Mouse (Mus musculus): ENCODE results near the gene Rps15. TPM values are rescaled to one million over a fixed set of nuclear protein-coding genes. Genes with fewer than 3 reads are reported as not detected.
A peak's percentile ranks its signal among the peaks of the same experiment; 100 is the strongest.

Rps15 gene
- polyA plus RNA-seq, 1 experiment from 2014 or later = 1,044 TPM

GRCm38 (mm10) chr10:80254331-80255297 lies 37.6 kb upstream of the Rps15 start:
- 97% methylated on average over 25 of the region's 26 CpGs for WGBS (ENCODE audit: missing documents)
- Histone ChIP-seq H3K79me2 (ENCODE audit: inconsistent target) (peaks cover 39% of the 10 kb centered on the region), H3K36me3 (ENCODE audit: inconsistent target) (peaks cover 59% of the 10 kb centered on the region), H3K4me3 (ENCODE audit: inconsistent target) (no peak overlapping the region), H3K27ac (no peak overlapping the region)

DNA sequence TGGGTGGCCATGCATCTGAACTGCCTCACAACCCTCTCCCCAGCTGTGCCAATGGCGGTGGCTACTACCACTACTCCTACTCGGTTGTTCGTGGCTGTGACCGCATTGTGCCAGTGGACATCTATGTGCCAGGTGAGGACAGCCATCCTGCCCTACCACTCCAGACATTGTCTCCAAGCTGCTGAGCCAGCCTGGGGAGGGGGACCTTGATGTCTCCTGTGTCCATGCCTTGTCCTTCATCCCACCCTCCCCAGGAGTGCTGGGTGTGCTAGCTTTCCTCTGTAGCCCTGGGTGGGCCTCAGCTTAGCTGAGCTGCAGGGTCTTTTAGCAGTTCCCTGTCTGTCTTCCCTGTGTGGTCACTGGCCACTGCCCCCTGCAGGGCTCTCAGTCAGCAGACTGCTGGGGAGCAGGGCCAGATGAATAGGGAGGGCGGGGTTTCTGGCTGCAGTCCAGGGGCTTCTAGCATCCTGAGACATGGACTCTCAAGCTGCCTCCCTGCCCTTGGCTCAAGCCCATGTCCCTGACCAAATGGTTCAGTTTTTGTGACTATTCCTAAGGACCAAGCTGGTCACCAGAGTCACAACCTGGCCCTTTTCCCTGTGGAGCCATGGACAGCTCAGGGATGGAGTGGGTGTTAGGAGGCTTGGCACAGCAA lies 36.2 kb upstream of the Rps15 start:
- no peak overlapping the region for H3K27ac ChIP-seq
- WGBS (ENCODE audit: missing documents) = 91% methylated on average over 5 of the region's 5 CpGs
- no peak overlapping the region for H3K4me3 ChIP-seq (ENCODE audit: inconsistent target)
- H3K79me2 ChIP-seq (ENCODE audit: inconsistent target) = peaks cover 25% of the 10 kb centered on the region
- H3K36me3 ChIP-seq (ENCODE audit: inconsistent target) = peaks cover 59% of the 10 kb centered on the region

DNA sequence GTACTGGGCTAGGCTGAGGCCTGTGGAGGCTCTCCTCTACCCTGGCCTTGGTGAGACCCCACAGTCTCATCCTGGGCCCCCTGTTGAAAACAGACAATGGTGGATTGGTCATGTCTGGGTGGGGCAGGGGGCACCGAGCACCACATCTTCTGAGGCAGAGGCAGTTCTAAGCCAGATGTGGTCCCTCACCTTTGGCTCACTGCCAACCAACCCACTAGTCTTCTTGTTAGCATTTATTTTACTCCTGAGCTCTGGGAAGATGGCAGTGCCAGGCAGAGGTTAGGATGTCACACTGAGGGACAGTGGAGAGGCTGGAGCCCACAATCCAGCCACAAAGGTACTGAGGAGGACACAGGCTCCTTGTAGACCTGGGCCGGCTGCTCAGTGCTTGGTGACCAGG lies 34.3 kb upstream of the Rps15 start:
- Histone ChIP-seq H3K27ac (no peak overlapping the region), H3K36me3 (ENCODE audit: inconsistent target) (peaks cover 57% of the 10 kb centered on the region), H3K79me2 (ENCODE audit: inconsistent target) (peaks cover 14% of the 10 kb centered on the region; the same call in 1 of the 2 replicates), H3K4me3 (ENCODE audit: inconsistent target) (no peak overlapping the region)
- 85% methylated on average over 2 of the region's 2 CpGs for WGBS (ENCODE audit: missing documents)

DNA sequence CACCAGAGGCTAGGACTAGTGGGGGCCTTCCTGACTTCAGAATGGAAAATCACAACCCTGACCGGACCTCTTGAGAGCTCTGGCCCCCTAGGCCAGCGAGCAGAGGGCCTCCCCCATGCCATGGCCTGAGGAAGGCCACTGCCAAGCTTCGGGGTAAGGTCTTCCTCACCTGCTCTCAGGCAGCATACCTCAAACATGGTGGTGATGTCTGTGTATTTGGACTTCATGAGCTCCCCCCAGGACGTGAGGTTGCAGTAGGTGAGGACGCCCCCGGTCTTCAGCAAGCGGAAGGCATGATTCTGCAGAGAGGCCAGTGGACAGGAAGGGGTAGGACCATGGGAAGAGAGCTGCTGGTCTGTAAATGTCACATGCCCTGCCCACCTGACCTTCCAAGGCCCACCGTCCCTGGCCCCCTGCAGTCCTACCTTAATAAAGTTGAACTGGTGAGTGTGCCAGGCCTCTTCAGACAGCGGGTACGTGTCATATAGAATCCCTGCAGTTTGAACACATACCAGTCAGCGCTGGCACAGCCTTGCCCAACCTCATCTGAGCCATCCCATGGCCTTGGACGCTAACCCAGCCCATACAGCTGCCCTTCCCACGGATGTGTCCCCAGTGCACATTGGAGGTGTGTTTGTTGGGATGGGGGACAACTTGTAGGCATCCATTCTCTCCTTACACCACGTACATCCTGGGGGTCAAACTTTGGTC lies 33.3 kb upstream of the Rps15 start:
- Histone ChIP-seq H3K36me3 (ENCODE audit: inconsistent target) (peaks cover 47% of the 10 kb centered on the region), H3K27ac (no peak overlapping the region), H3K79me2 (ENCODE audit: inconsistent target) (peaks cover 9% of the 10 kb centered on the region; the same call in 1 of the 2 replicates), H3K4me3 (ENCODE audit: inconsistent target) (no peak overlapping the region)
- WGBS (ENCODE audit: missing documents) = 94% methylated on average over 14 of the region's 14 CpGs

- Histone ChIP-seq H3K27ac (no peak overlapping the region), H3K79me2 (ENCODE audit: inconsistent target) (peaks cover 9% of the 10 kb centered on the region; the same call in 1 of the 2 replicates), H3K36me3 (ENCODE audit: inconsistent target) (peaks cover 42% of the 10 kb centered on the region), H3K4me3 (ENCODE audit: inconsistent target) (no peak overlapping the region)
- WGBS (ENCODE audit: missing documents) = 98% methylated on average over 6 of the region's 6 CpGs
These were observed 32.8 kb upstream of the Rps15 start for GRCm38 (mm10) chr10:80259463-80259805.

GRCm38 (mm10) chr10:80259861-80260641 lies 32.2 kb upstream of the Rps15 start:
- Histone ChIP-seq H3K27ac (peak overlapping the region; percentile 41), H3K36me3 (ENCODE audit: inconsistent target) (peaks cover 36% of the 10 kb centered on the region), H3K79me2 (ENCODE audit: inconsistent target) (peaks cover 9% of the 10 kb centered on the region), H3K4me3 (ENCODE audit: inconsistent target) (peak overlapping the region; percentile 54)
- 31% methylated on average over 19 of the region's 19 CpGs for WGBS (ENCODE audit: missing documents)

- peak within 1 kb of the TSS; percentile 91 for H3K27ac ChIP-seq
- under 1% methylated on average over 49 of the region's 49 CpGs for WGBS (ENCODE audit: missing documents)
- H3K36me3 ChIP-seq (ENCODE audit: inconsistent target) = peaks cover 27% of the 10 kb centered on the region
- peak within 1 kb of the TSS; percentile 54 for H3K4me3 ChIP-seq (ENCODE audit: inconsistent target)
- peaks cover 18% of the 10 kb centered on the region for H3K79me2 ChIP-seq (ENCODE audit: inconsistent target)
These were observed 31.3 kb upstream of the Rps15 start, which contains the start of the genes Gamt and Dazap1 for GRCm38 (mm10) chr10:80260642-80261584. Gene Gamt (minus strand): TSS chr10:80261012. Gene Dazap1 (plus strand): TSS chr10:80261486.

DNA sequence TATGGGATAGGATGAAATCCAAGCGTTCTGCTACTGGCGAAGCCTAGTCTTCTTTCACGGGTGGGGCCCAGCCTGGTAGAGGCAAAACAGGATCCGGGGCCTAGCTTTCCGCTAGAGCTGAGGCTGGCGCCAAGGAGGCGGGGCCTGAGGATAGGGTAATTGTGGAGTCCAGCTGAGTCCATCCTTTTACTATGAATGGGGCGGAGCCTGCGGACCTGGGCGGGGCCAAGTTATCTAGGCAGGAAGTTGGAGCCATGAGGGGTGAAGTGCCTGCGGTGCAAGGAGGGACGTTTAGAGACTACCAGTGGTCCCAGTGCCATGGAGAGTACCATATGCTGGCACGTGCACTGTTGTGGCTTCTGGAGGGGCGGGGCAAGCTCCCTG lies 30.7 kb upstream of the Rps15 start:
- Histone ChIP-seq H3K79me2 (ENCODE audit: inconsistent target) (peaks cover 25% of the 10 kb centered on the region), H3K36me3 (ENCODE audit: inconsistent target) (peaks cover 20% of the 10 kb centered on the region), H3K27ac (peak overlapping the region; percentile 91), H3K4me3 (ENCODE audit: inconsistent target) (peak overlapping the region; percentile 49)
- 0% methylated on average over 14 of the region's 14 CpGs for WGBS (ENCODE audit: missing documents)

- H3K36me3 ChIP-seq (ENCODE audit: inconsistent target) = peaks cover 14% of the 10 kb centered on the region
- peak overlapping the region; percentile 49 for H3K4me3 ChIP-seq (ENCODE audit: inconsistent target)
- H3K79me2 ChIP-seq (ENCODE audit: inconsistent target) = peaks cover 31% of the 10 kb centered on the region
- H3K27ac ChIP-seq = peak overlapping the region; percentile 91
- 69% methylated on average over 12 of the region's 12 CpGs for WGBS (ENCODE audit: missing documents)
These were observed 30.1 kb upstream of the Rps15 start for GRCm38 (mm10) chr10:80262169-80262568.

DNA sequence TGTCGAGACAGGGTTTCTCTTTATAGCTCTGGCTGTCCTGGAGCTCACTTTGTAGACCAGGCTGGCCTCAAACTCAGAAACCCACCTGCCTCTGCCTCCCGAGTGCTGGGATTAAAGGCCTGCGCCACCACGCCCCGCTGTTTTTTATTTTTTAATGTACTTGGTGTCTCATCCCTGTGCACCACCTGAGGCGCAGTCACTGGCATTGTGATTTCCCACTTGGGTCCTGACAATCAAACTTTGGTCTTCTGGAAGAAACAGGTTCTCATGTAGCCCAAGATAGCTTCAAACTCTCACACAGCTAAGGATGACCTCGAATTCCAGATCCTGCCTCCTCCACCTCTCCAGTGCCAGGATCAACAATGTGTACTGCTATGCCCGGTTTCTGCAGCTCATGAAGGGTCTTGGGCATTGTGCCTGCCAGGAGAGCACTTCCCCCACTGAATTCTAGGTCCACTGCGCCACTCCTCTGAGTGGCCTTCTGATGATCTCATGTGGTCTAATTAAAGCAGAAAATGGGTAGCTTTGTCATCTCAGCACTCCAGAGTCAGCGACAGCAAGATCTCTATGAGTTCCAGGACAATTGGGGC lies 29.4 kb upstream of the Rps15 start:
- Histone ChIP-seq H3K4me3 (ENCODE audit: inconsistent target) (no peak overlapping the region), H3K27ac (peak overlapping the region; percentile 91), H3K79me2 (ENCODE audit: inconsistent target) (peaks cover 38% of the 10 kb centered on the region), H3K36me3 (ENCODE audit: inconsistent target) (peaks cover 10% of the 10 kb centered on the region)
- WGBS (ENCODE audit: missing documents) = 73% methylated on average over 10 of the region's 10 CpGs

- peaks cover 54% of the 10 kb centered on the region for H3K79me2 ChIP-seq (ENCODE audit: inconsistent target)
- no peaks in the 10 kb centered on the region for H3K36me3 ChIP-seq (ENCODE audit: inconsistent target)
- 3% methylated on average over 57 of the region's 81 CpGs for WGBS (ENCODE audit: missing documents)
- H3K27ac ChIP-seq = peak overlapping the region; percentile 91
- peak overlapping the region; percentile 92; the same call in 1 of the 2 replicates for H3K4me3 ChIP-seq (ENCODE audit: inconsistent target)
These were observed 27.7 kb upstream of the Rps15 start for GRCm38 (mm10) chr10:80264341-80265148.

DNA sequence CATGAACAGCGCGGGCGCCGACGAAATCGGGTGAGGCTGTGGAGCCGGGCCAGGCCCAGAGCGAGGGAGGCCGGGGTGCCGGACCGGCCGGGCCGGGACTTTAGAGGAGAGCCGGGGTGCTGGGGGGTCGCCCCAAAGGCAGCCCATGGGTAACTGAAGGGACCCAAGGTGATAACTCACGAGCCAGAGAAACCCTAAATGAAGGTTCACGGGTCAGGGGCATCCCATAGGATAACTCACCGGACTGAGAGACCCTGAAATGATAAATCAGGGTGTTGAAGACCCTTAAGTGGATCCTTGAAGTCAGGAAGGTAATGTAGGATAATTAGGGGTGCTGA lies 27.1 kb upstream of the Rps15 start:
- H3K36me3 ChIP-seq (ENCODE audit: inconsistent target) = no peaks in the 10 kb centered on the region
- H3K79me2 ChIP-seq (ENCODE audit: inconsistent target) = peaks cover 60% of the 10 kb centered on the region
- H3K27ac ChIP-seq = peak overlapping the region; percentile 73
- 2% methylated on average over 12 of the region's 18 CpGs for WGBS (ENCODE audit: missing documents)
- peak overlapping the region; percentile 92 for H3K4me3 ChIP-seq (ENCODE audit: inconsistent target)
